8 mouse cellular contexts compared by ENCODE assay signal in the genomic region with DNA sequence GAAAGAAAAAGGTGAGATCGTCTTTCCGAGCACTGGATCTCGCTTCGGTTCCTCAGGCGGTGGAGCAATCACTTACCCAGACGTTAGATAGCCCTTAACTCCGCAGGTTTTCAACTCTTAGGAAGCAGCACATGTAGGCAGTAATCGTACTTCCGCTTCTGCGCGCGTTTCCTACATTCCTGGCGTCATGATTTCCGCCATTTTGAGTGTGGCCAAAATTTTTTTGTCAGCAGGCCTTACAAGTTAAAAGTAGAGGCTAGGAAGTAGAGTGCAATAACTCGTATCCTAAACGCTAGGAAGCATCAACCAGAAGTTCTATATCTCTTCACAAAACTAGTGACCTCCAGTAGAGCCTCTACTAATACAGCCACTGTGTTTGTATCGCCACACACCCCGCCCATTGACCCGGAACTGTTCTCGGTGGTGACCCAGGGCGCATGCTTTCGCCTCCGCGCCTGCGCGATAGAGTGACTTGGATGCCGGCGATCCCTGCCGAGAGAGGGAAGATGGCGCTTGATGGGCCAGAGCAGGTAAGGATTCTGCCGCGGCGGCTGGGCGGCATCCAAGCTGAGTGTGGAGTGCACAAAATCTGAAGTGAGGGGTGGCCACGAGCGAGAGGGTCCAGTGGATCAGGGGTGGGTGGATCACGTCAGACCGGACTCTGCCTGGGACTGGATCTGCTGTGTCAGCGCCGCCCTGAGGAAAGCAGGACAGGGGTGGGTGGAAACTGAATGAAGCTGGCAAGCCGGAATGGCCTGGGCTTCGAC. TPM values are rescaled to one million over a fixed set of nuclear protein-coding genes. Genes with fewer than 3 reads are reported as not detected.
DNase-seq lines count a peak whose midpoint lies in the region; ATAC-seq and TF ChIP-seq lines count a peak whose summit lies in the region.

A gene (minus strand): TSS at position 395 of the 767 bp plus-strand sequence.
A gene (plus strand): TSS at position 470 of the 767 bp plus-strand sequence.

- peak within 1 kb of the TSS; percentile 91 for H3K4me3 ChIP-seq in cortical plate, adult 2 months (ENCODE audit: insufficient read depth, low read length)

- peak; percentile 88 for TF ChIP-seq POLR2A in cortical plate, adult 2 months (IDR thresholded peaks at IDR 0.05; ENCODE audit: extremely low read depth, insufficient read depth, low read length)

- peaks cover 5% of the 10 kb centered on the region; the same call in 1 of the 2 replicates for H3K4me1 ChIP-seq in cortical plate, adult 2 months (ENCODE audit: control insufficient read depth, insufficient read depth, low read length)

- ATAC-seq in activated CD4-positive, CD25-positive, alpha-beta regulatory T cell, adult 4 months = peak; percentile 86
- peak; percentile 91 for ATAC-seq in megakaryocyte progenitor cell, adult 5-6 weeks (replicated peaks; ENCODE audit: poor library complexity)

- H3K27ac ChIP-seq in cortical plate, adult 2 months (ENCODE audit: insufficient read depth, low read length) = peak within 1 kb of the TSS; percentile 77

- DNase-seq in gastrocnemius, postnatal 10 days = peak; percentile 99
- peak; percentile 100 for DNase-seq in induced T-regulatory cell, adult 2 months (ENCODE audit: low read depth)
- DNase-seq in left cerebral cortex, adult 9 months (ENCODE audit: low spot score in 2 of 2) = peak; percentile 92 to 99
- peak; percentile 98 for DNase-seq in right cerebral cortex, postnatal 14 days
- peak; percentile 98 for DNase-seq in urinary bladder, postnatal 36 days (ENCODE audit: low spot score in 2 of 2)

- TF ChIP-seq CTCF in cortical plate, adult 2 months (IDR thresholded peaks at IDR 0.05; ENCODE audit: extremely low read depth, insufficient read depth, low read length) = no peak

RNA-seq across cellular contexts. Expression of the first gene that starts in this region (rescaled TPM):
- 10 to 100 TPM; 43.4 to 53.4 TPM for polyA plus RNA-seq in activated CD4-positive, CD25-positive, alpha-beta regulatory T cell, adult 4 months (2017; shearing (Covaris generic))
- polyA plus RNA-seq in cortical plate, adult 2 months (2012; rRNA removed) = 23.8 and 24.6 TPM in 2 replicates
- 10 to 100 TPM; 27.4 to 32.8 TPM for total RNA-seq in gastrocnemius, postnatal 10 days (2021)
- 45.5 and 45.7 TPM in 2 replicates for total RNA-seq in megakaryocyte progenitor cell, adult 5-6 weeks (2015)
- 151 and 191 TPM in 2 replicates for total RNA-seq in megakaryocyte progenitor cell, adult 5-6 weeks (2017)

RNA-seq across cellular contexts. Expression of the second gene that starts in this region (rescaled TPM):
- 100 to 1,000 TPM; 140 to 180 TPM for polyA plus RNA-seq in activated CD4-positive, CD25-positive, alpha-beta regulatory T cell, adult 4 months (2017; shearing (Covaris generic))
- 244 and 245 TPM in 2 replicates for polyA plus RNA-seq in cortical plate, adult 2 months (2012; rRNA removed)
- total RNA-seq in gastrocnemius, postnatal 10 days (2021) = 100 to 1,000 TPM; 134 to 152 TPM
- 52.0 and 54.1 TPM in 2 replicates for total RNA-seq in megakaryocyte progenitor cell, adult 5-6 weeks (2015)
- 110 and 120 TPM in 2 replicates for total RNA-seq in megakaryocyte progenitor cell, adult 5-6 weeks (2017)

Comparison
In these comparisons a context has a peak if more than half of its experiments do, and no peak if none do; other contexts are left out.
1. Peak in every context shown above with its lines: DNase-seq, ATAC-seq, H3K4me3 ChIP-seq and H3K27ac ChIP-seq.